Mouse (Mus musculus): Measurements from ENCODE around the gene Usp29. TPM values are rescaled to one million over a fixed set of nuclear protein-coding genes. Genes with fewer than 3 reads are reported as not detected.
A peak's percentile ranks its signal among the peaks of the same experiment; 100 is the strongest.

Gene Usp29
- polyA plus RNA-seq, 1 experiment from 2014 or later, result 22.2 TPM

- Histone ChIP-seq H3K9me3 (ENCODE audit: control insufficient read depth, low read length) (peaks cover 3% of the 10 kb centered on the region; the same call in 1 of the 2 replicates), H3K9ac (ENCODE audit: low read length) (no peak overlapping the region), H3K27ac (replicated peaks; ENCODE audit: low read depth, low read length) (peak overlapping the region; percentile 0; the same call in 1 of the 2 replicates), H3K36me3 (ENCODE audit: control insufficient read depth, insufficient read depth, low read length) (no peaks in the 10 kb centered on the region), H3K4me3 (ENCODE audit: low read depth, low read length) (no peak overlapping the region), H3K4me2 (ENCODE audit: low read depth, severe bottlenecking) (no peak overlapping the region), H3K4me1 (ENCODE audit: control insufficient read depth, insufficient read depth, low read length) (peaks cover 22% of the 10 kb centered on the region; the same call in 1 of the 2 replicates), H3K27me3 (ENCODE audit: control insufficient read depth, insufficient read depth, low read length) (no peaks in the 10 kb centered on the region)
- 41% methylated on average over 5 of the region's 5 CpGs for WGBS
- ATAC-seq (ENCODE audit: insufficient number of reproducible peaks, low FRiP score, low TSS enrichment, low read depth) (no peak), DNase-seq (ENCODE audit: low spot score) (no peak)
Observed at GRCm38 (mm10) chr7:6917126-6917525, 186.7 kb downstream of the Usp29 start.

- WGBS, result 14% methylated on average over 10 of the region's 10 CpGs
- H3K4me1 ChIP-seq (ENCODE audit: control insufficient read depth, insufficient read depth, low read length), result peaks cover 17% of the 10 kb centered on the region; the same call in 1 of the 2 replicates
- no peaks in the 10 kb centered on the region for H3K9me3 ChIP-seq (ENCODE audit: control insufficient read depth, low read length)
- no peaks in the 10 kb centered on the region for H3K27me3 ChIP-seq (ENCODE audit: control insufficient read depth, insufficient read depth, low read length)
- peak; percentile 56; the same call in 1 of the 2 replicates for ATAC-seq (ENCODE audit: insufficient number of reproducible peaks, low FRiP score, low TSS enrichment, low read depth)
- H3K4me3 ChIP-seq (ENCODE audit: low read depth, low read length), result no peak overlapping the region
- DNase-seq (ENCODE audit: low spot score), result peak; percentile 95
- H3K9ac ChIP-seq (ENCODE audit: low read length), result no peak overlapping the region
- H3K27ac ChIP-seq (replicated peaks; ENCODE audit: low read depth, low read length), result no peak overlapping the region
- H3K4me2 ChIP-seq (ENCODE audit: low read depth, severe bottlenecking), result no peak overlapping the region
- H3K36me3 ChIP-seq (ENCODE audit: control insufficient read depth, insufficient read depth, low read length), result no peaks in the 10 kb centered on the region
Observed at GRCm38 (mm10) chr7:6918267-6918666, 187.9 kb downstream of the Usp29 start.

DNA sequence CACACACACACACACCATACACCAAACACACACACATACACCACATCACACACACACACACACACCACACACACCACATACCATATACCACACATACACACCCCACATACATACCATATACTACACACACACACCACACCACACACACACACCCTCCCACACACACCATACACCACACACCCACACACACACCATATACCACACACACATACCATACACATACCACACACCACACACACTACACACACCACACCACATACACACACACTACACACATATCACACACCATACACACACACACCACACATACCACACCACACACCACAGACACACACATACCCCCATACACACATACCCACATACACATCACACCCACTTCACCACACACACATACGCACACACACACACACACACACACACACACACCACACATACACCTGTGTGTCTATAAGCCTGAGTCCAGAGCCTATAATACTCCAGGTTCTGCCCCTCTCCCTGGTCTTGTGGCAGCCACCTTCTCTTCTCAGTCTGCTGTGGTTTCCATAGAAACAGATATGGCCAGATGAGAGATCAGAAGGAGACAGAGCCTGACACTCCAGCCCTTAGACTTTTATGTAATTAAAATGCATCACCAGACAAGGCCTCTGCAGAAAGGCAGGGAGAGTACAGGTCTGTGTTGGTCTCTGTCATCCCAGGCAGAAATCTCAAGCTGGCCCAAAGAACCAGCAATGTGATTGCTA is 188.9 kb downstream of the Usp29 start:
- no peaks in the 10 kb centered on the region for H3K9me3 ChIP-seq (ENCODE audit: control insufficient read depth, low read length)
- H3K4me1 ChIP-seq (ENCODE audit: control insufficient read depth, insufficient read depth, low read length), result peaks cover 11% of the 10 kb centered on the region; the same call in 1 of the 2 replicates
- no peak overlapping the region for H3K9ac ChIP-seq (ENCODE audit: low read length)
- DNase-seq (ENCODE audit: low spot score) (no peak), ATAC-seq (ENCODE audit: insufficient number of reproducible peaks, low FRiP score, low TSS enrichment, low read depth) (peak; percentile 45; the same call in 1 of the 2 replicates)
- H3K4me3 ChIP-seq (ENCODE audit: low read depth, low read length), result no peak overlapping the region
- no peak overlapping the region for H3K27ac ChIP-seq (replicated peaks; ENCODE audit: low read depth, low read length)
- no peaks in the 10 kb centered on the region for H3K36me3 ChIP-seq (ENCODE audit: control insufficient read depth, insufficient read depth, low read length)
- WGBS, result 96% methylated on average over 1 of the region's 1 CpGs
- no peak overlapping the region for H3K4me2 ChIP-seq (ENCODE audit: low read depth, severe bottlenecking)
- H3K27me3 ChIP-seq (ENCODE audit: control insufficient read depth, insufficient read depth, low read length), result no peaks in the 10 kb centered on the region

- ATAC-seq (ENCODE audit: insufficient number of reproducible peaks, low FRiP score, low TSS enrichment, low read depth) (no peak), DNase-seq (ENCODE audit: low spot score) (no peak)
- no peak overlapping the region for H3K4me2 ChIP-seq (ENCODE audit: low read depth, severe bottlenecking)
- 92% methylated on average over 3 of the region's 3 CpGs for WGBS
- no peak overlapping the region for H3K4me3 ChIP-seq (ENCODE audit: low read depth, low read length)
- H3K36me3 ChIP-seq (ENCODE audit: control insufficient read depth, insufficient read depth, low read length), result no peaks in the 10 kb centered on the region
- H3K9ac ChIP-seq (ENCODE audit: low read length), result no peak overlapping the region
- H3K27me3 ChIP-seq (ENCODE audit: control insufficient read depth, insufficient read depth, low read length), result no peaks in the 10 kb centered on the region
- no peaks in the 10 kb centered on the region for H3K4me1 ChIP-seq (ENCODE audit: control insufficient read depth, insufficient read depth, low read length)
- H3K27ac ChIP-seq (replicated peaks; ENCODE audit: low read depth, low read length), result no peak overlapping the region
- no peaks in the 10 kb centered on the region; the same call in 1 of the 2 replicates for H3K9me3 ChIP-seq (ENCODE audit: control insufficient read depth, low read length)
Observed at GRCm38 (mm10) chr7:6923515-6923914, 193.1 kb downstream of the Usp29 start.

DNA sequence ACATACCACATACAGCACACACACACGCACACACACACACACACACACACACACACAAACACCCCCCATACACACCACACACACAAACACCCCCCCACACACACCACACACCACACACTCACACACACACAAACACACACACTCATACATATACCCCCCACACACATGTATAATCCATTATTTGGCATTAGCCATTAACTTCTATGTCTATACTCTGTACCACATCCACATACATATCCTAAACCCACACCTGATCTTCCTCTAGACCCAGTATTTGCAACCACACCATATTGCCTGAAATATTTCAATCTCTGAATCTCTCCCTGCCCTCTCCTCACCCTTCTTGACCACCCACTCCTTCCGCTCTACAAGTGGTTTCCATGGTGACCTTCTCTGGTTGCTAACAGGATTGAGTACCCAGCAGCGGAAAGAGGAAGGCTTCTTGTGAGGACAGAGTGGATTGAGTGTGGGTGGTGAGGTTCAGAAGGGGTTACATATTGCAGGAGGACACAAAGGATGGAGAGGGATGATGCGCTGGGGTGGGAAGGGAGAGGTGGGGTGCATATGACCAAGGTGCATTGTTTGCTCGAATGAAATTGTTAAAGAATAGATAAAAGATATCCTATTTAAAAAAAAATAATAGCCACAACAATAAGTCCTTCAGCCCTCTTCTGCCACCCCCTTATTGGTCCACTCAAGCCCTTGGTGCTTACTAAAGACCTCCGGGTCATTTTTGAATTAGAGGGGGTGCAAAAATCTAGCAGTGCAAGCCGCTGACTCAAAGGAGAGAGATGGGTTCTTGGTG is 195.8 kb downstream of the Usp29 start:
- no peak overlapping the region for H3K27ac ChIP-seq (replicated peaks; ENCODE audit: low read depth, low read length)
- H3K9me3 ChIP-seq (ENCODE audit: control insufficient read depth, low read length), result no peaks in the 10 kb centered on the region; the same call in 1 of the 2 replicates
- ATAC-seq (ENCODE audit: insufficient number of reproducible peaks, low FRiP score, low TSS enrichment, low read depth), result no peak
- H3K27me3 ChIP-seq (ENCODE audit: control insufficient read depth, insufficient read depth, low read length), result no peaks in the 10 kb centered on the region
- DNase-seq (ENCODE audit: low spot score), result no peak
- H3K4me2 ChIP-seq (ENCODE audit: low read depth, severe bottlenecking), result no peak overlapping the region
- no peak overlapping the region for H3K9ac ChIP-seq (ENCODE audit: low read length)
- no peaks in the 10 kb centered on the region for H3K36me3 ChIP-seq (ENCODE audit: control insufficient read depth, insufficient read depth, low read length)
- no peak overlapping the region for H3K4me3 ChIP-seq (ENCODE audit: low read depth, low read length)
- WGBS, result 84% methylated on average over 7 of the region's 7 CpGs
- no peaks in the 10 kb centered on the region for H3K4me1 ChIP-seq (ENCODE audit: control insufficient read depth, insufficient read depth, low read length)

DNA sequence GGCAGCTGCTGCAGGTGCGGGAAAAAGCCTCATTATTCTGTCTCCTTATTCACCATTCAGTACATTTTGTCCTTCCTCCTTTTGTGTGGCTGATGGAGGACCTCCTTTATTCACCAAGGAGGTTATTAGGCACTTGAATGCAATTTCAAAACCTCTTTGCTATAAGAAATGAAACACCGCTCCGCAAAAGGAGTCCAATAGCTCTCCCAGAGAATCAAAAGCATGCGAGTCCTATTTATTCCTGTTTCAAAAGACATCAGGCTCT is 196.3 kb downstream of the Usp29 start:
- no peak overlapping the region for H3K4me2 ChIP-seq (ENCODE audit: low read depth, severe bottlenecking)
- no peak overlapping the region for H3K4me3 ChIP-seq (ENCODE audit: low read depth, low read length)
- WGBS, result 92% methylated on average over 4 of the region's 4 CpGs

DNA sequence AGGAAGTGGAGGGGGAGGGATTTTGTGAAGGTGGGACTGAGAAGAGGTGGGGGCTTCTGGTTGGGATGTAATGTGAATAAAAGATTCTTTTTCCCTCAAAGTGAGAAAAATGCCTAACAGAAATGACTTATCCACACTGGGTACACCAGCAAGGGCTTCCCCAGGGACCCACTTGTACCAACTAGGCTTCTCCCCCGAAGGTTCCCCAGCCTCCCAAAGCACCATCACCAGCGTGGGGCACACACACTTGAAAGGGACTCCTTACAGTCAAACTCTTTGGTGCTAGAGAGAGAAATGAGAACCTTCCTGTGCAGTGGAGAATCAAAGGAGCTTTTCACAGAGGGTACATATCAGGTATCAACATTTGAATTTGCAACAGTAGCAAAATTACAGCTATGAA is 198.9 kb downstream of the Usp29 start:
- DNase-seq (ENCODE audit: low spot score) (no peak), ATAC-seq (ENCODE audit: insufficient number of reproducible peaks, low FRiP score, low TSS enrichment, low read depth) (no peak)
- no peaks in the 10 kb centered on the region; the same call in 1 of the 2 replicates for H3K9me3 ChIP-seq (ENCODE audit: control insufficient read depth, low read length)
- no peak overlapping the region for H3K4me3 ChIP-seq (ENCODE audit: low read depth, low read length)
- no peak overlapping the region for H3K9ac ChIP-seq (ENCODE audit: low read length)
- no peaks in the 10 kb centered on the region for H3K27me3 ChIP-seq (ENCODE audit: control insufficient read depth, insufficient read depth, low read length)
- H3K4me2 ChIP-seq (ENCODE audit: low read depth, severe bottlenecking), result no peak overlapping the region
- H3K36me3 ChIP-seq (ENCODE audit: control insufficient read depth, insufficient read depth, low read length), result no peaks in the 10 kb centered on the region
- 65% methylated on average over 2 of the region's 2 CpGs for WGBS
- H3K4me1 ChIP-seq (ENCODE audit: control insufficient read depth, insufficient read depth, low read length), result no peaks in the 10 kb centered on the region
- H3K27ac ChIP-seq (replicated peaks; ENCODE audit: low read depth, low read length), result no peak overlapping the region

More for the DNA sequence above, 196.3 kb downstream of the Usp29 start:
- Histone ChIP-seq H3K27ac (replicated peaks; ENCODE audit: low read depth, low read length) (no peak overlapping the region), H3K4me1 (ENCODE audit: control insufficient read depth, insufficient read depth, low read length) (no peaks in the 10 kb centered on the region), H3K27me3 (ENCODE audit: control insufficient read depth, insufficient read depth, low read length) (no peaks in the 10 kb centered on the region), H3K36me3 (ENCODE audit: control insufficient read depth, insufficient read depth, low read length) (no peaks in the 10 kb centered on the region), H3K9ac (ENCODE audit: low read length) (no peak overlapping the region), H3K9me3 (ENCODE audit: control insufficient read depth, low read length) (no peaks in the 10 kb centered on the region; the same call in 1 of the 2 replicates)
- DNase-seq (ENCODE audit: low spot score), result no peak
- ATAC-seq (ENCODE audit: insufficient number of reproducible peaks, low FRiP score, low TSS enrichment, low read depth), result no peak

- Histone ChIP-seq H3K4me3 (ENCODE audit: low read depth, low read length) (no peak overlapping the region), H3K27me3 (ENCODE audit: control insufficient read depth, insufficient read depth, low read length) (no peaks in the 10 kb centered on the region), H3K4me1 (ENCODE audit: control insufficient read depth, insufficient read depth, low read length) (no peaks in the 10 kb centered on the region), H3K36me3 (ENCODE audit: control insufficient read depth, insufficient read depth, low read length) (no peaks in the 10 kb centered on the region), H3K9ac (ENCODE audit: low read length) (no peak overlapping the region), H3K4me2 (ENCODE audit: low read depth, severe bottlenecking) (no peak overlapping the region), H3K9me3 (ENCODE audit: control insufficient read depth, low read length) (no peaks in the 10 kb centered on the region), H3K27ac (replicated peaks; ENCODE audit: low read depth, low read length) (no peak overlapping the region)
- WGBS, result 23% methylated on average over 5 of the region's 5 CpGs
- ATAC-seq (ENCODE audit: insufficient number of reproducible peaks, low FRiP score, low TSS enrichment, low read depth), result no peak
- DNase-seq (ENCODE audit: low spot score), result no peak
Observed at GRCm38 (mm10) chr7:6934741-6935140, 204.4 kb downstream of the Usp29 start.

Data from limb, embryonic 11.5 days (tissue).